Mouse (Mus musculus): ENCODE results near the gene Ftsj3.

Ftsj3 gene

DNA sequence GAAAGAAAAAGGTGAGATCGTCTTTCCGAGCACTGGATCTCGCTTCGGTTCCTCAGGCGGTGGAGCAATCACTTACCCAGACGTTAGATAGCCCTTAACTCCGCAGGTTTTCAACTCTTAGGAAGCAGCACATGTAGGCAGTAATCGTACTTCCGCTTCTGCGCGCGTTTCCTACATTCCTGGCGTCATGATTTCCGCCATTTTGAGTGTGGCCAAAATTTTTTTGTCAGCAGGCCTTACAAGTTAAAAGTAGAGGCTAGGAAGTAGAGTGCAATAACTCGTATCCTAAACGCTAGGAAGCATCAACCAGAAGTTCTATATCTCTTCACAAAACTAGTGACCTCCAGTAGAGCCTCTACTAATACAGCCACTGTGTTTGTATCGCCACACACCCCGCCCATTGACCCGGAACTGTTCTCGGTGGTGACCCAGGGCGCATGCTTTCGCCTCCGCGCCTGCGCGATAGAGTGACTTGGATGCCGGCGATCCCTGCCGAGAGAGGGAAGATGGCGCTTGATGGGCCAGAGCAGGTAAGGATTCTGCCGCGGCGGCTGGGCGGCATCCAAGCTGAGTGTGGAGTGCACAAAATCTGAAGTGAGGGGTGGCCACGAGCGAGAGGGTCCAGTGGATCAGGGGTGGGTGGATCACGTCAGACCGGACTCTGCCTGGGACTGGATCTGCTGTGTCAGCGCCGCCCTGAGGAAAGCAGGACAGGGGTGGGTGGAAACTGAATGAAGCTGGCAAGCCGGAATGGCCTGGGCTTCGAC lies at the start of gene Ftsj3, which contains the start of gene Psmc5:
Gene Ftsj3, minus strand, starts transcription at position 395 of the 767 bp plus-strand sequence.
Gene Psmc5, plus strand, starts transcription at position 470 of the 767 bp plus-strand sequence.
- TF ChIP-seq GATA4 (IDR thresholded peaks at IDR 0.05; ENCODE audit: insufficient replicate concordance, low read length), result no peak

DNA sequence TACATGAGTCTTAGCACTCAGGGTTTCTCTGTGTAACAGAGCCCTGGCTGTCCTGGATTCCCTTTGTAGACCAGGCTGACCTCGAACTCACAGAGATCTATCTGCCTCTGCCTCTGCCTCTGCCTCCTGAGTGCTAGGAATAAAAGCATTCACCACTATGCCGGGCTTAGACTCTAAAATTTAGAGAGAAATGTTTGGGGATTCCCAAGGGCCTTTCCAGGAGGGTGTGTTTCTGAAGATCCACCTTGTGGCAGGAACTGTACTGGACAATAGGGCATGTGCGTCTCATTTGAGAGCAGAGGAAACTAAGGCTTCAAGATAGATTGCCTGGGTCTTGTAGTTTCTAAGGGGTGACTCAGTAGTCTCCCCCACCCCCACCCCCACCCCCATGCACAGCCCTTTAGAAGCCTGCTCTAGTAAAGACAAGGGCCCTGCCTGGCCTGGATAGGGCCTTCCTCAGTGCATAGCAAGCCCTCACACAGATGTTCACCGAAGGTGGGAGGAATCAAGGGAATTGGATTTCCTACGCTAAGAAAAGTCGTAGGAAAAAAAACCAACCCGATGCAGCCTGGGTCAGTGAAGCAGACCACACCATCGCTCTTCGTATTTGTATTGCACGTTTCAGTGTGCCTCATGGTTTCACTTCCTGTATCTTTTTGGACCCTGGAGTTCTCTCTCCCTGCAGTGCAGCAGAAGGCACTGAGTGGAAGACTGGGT lies 49.6 kb upstream of the Ftsj3 start:
- TF ChIP-seq GATA4 (IDR thresholded peaks at IDR 0.05; ENCODE audit: insufficient replicate concordance, low read length), result no peak

DNA sequence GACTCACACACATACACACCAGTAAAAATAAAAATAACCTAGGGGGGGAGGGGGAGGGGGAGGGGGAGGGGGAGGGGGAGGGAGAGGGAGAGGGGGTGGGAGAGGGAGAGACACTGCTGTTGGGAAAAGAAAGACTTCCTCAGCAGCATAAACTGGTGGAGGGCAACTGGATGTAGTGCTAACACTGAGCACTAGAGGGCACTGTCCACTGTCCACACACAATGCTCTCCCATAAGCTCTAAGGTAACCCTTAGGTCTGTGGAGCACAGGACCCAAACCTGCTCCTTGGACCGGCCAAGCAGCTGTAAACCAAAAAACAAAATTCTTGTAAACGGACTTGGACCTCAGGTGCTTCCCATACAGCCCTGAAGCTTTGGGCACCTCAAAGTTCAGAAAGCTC lies 46.8 kb upstream of the Ftsj3 start:
- TF ChIP-seq GATA4 (IDR thresholded peaks at IDR 0.05; ENCODE audit: insufficient replicate concordance, low read length), result no peak

GRCm38 (mm10) chr11:106301765-106302164 lies 45.9 kb upstream of the Ftsj3 start, which contains the start of gene Gh:
TSS of gene Gh (minus strand) at chr11:106301865.
- TF ChIP-seq GATA4 (IDR thresholded peaks at IDR 0.05; ENCODE audit: insufficient replicate concordance, low read length), result no peak

DNA sequence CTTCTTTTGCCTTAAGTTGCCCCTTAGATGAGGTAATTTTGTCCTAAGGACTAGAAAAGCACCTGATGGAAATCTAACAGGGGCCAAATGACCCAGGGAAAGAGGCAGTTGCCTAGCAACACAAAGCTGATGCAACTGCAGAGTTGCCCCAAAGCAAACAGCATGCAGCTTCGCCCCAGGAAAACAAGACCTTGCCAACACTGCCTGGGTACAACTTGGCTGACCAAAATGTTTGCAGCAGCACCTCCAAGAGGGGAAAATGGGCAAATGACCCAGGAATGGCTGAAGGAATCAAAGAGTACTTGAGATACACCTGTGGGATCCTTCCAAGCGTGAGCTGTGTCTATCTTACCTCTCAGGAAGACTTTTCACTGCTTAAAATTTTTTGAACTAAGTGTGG lies 36.0 kb upstream of the Ftsj3 start:
- no peak for TF ChIP-seq GATA4 (IDR thresholded peaks at IDR 0.05; ENCODE audit: insufficient replicate concordance, low read length)

DNA sequence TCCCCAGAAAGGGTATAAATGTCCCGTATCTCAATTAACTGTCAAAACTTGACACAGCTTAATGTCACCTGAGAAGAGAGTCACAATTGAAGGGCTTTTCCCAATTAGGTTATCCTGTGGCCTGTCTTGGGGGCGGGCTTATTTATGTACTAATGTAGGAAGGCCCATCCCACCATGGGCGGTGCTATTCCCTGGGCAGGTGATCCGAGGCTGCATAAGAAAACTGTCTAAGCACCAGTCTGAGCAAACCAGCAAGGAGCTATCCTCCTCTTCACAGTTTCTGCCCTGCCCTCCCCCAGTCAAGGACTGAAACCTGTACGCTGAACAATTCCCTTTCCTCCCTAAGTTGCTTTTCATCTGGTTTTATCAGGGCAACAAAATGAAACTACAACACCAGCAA lies 34.5 kb upstream of the Ftsj3 start:
- no peak for TF ChIP-seq GATA4 (IDR thresholded peaks at IDR 0.05; ENCODE audit: insufficient replicate concordance, low read length)

DNA sequence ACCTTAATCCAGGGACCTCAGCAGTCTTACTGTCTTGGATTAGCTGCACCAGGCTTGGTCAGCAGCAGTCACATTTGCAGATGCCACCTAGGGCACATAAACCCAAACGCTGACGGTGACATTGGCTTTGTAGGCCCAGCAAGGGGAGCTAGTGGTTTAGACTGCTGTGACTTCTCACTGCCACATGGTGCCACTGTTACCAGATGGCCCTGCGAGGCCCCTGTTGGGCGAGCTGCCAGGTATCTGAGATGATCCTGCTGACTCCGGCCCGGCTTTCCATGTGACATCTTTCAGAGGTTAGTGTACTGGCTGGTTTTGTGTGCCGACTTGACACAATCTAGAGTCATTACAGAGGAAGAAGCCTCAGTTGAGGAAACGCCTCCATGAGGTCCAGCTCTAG lies 33.5 kb upstream of the Ftsj3 start:
- no peak for TF ChIP-seq GATA4 (IDR thresholded peaks at IDR 0.05; ENCODE audit: insufficient replicate concordance, low read length)

GRCm38 (mm10) chr11:106286987-106287386 lies 31.1 kb upstream of the Ftsj3 start:
- no peak for TF ChIP-seq GATA4 (IDR thresholded peaks at IDR 0.05; ENCODE audit: insufficient replicate concordance, low read length)

DNA sequence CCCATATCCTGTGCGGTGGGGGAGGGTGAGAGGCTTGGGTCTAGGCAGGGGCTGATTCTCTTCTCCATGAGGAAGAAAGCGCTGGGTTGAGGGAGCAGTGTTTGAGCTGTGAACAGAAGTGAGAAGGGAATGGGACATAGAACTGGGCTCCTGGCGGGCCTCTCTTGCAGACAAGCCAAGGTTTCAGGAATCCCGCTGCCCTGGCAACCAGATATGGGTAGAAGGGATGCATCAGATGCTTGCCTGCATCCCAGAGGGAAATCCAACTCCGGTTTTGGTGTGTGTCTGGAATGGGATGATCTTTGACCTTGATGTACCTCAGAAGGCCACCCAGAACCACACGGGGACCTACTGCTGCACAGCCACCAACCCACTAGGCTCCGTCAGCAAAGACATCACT lies 30.3 kb upstream of the Ftsj3 start:
- TF ChIP-seq GATA4 (IDR thresholded peaks at IDR 0.05; ENCODE audit: insufficient replicate concordance, low read length), result no peak

DNA sequence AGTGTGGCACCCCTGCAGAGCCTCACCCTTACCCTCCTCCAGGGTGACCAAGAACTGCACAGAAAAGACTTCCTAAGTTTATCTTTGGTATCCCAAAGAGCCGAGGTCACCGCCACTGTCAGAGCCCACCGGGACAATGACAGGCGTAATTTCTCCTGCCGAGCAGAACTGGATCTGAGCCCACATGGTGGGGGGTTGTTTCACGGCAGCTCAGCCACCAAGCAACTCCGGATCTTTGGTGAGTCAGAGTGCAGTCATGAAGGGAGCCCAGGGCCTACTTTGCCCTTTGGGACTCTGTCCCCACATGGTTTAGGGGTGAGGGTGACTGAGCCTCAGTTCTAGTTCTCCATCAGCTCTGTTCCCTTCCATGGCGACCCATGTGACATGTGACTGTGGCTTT lies 28.2 kb upstream of the Ftsj3 start:
- no peak for TF ChIP-seq GATA4 (IDR thresholded peaks at IDR 0.05; ENCODE audit: insufficient replicate concordance, low read length)

DNA sequence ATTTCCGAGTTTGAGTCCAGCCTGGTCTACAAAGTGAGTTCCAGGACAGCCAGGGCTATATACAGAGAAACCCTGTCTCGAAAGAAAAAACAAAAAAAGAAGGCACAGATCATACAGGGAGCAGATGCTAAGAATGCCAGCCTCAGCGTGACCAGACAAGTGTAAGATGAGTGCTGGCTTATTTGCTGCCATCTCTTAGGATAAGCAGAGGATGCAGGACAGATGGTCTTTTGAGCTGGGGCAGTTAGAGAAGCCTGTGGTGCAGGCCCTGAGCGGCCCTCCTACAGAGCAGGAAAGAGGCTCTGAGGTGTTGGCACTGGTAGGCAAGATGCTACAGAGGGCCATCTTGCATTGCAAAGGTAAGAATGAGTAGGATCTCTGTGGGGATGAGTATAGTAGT lies 27.5 kb upstream of the Ftsj3 start:
- no peak for TF ChIP-seq GATA4 (IDR thresholded peaks at IDR 0.05; ENCODE audit: insufficient replicate concordance, low read length)

DNA sequence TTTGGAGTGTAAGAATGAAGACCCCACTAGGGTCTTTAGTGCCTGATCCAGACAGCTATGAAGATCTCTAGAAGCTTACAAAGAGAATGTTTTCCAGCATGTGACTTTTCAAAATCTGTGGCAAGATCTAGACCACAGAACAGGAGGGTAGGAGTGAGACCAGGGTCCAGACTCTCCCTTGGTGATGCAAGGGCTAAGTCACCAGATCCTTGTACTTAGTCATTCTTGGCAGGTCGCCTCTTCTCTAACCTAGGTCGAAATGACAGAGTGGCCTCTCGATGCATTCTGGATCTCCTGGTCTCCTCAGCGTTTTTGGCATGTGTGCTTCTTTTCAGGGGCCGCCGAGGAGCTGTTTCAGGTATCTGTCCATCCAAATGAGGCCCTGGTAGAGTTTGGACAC lies 26.6 kb upstream of the Ftsj3 start:
- no peak for TF ChIP-seq GATA4 (IDR thresholded peaks at IDR 0.05; ENCODE audit: insufficient replicate concordance, low read length)

DNA sequence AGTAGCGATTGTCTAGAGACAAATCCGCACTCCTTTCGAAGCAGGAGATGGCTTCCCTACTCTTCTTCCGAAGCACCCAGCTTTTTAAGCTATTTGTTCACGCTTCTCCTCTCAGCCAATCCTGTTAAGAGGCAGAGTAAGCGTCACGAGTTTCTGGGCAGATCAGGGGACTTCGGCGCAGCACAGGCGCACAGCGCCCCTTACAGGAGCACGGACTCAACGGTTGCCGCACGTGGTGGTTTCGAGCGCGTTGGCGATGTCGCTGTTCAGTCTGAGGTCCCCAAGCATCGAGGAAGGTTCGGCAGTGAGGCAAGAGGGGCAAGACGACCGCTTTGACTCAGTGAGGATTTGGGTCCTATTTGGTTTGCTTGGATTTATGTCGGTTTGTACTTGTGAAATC lies 20.6 kb upstream of the Ftsj3 start, which contains the start of gene Tcam1:
Gene Tcam1, plus strand, starts transcription at position 219 of the 400 bp plus-strand sequence.
- no peak for TF ChIP-seq GATA4 (IDR thresholded peaks at IDR 0.05; ENCODE audit: insufficient replicate concordance, low read length)

- no peak for TF ChIP-seq GATA4 (IDR thresholded peaks at IDR 0.05; ENCODE audit: insufficient replicate concordance, low read length)
Measured at GRCm38 (mm10) chr11:106274971-106275411, 19.1 kb upstream of the Ftsj3 start.

DNA sequence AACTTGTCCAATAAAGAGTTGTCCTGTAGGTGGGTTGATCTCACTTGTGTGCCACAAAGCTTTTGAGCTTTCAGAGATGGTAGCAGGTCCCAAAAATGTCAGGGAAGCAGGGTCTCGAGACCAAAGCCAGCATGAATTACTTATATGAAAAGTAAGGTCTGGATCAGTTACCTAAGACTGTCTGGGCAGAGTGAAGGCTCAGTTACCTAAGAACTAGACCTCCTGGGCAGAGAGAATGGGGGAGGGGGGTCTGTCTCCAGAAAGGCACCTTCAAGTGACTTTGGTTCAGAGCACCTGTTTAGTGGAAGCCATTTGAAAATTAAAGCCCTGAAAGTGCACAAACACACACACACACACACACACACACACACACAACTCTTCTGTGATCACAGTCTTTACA lies 18.5 kb upstream of the Ftsj3 start:
- TF ChIP-seq GATA4 (IDR thresholded peaks at IDR 0.05; ENCODE audit: insufficient replicate concordance, low read length), result no peak

- no peak for TF ChIP-seq GATA4 (IDR thresholded peaks at IDR 0.05; ENCODE audit: insufficient replicate concordance, low read length)
Measured at GRCm38 (mm10) chr11:106273811-106274210, 17.9 kb upstream of the Ftsj3 start.

Measured in liver, adult (tissue).